Mouse (Mus musculus): ENCODE data around the gene Jph3. TPM values are rescaled to one million over a fixed set of nuclear protein-coding genes. Genes with fewer than 3 reads are reported as not detected.

The Jph3 gene
- polyA plus RNA-seq, 1 experiment from 2014 or later: 44.1 TPM

DNA sequence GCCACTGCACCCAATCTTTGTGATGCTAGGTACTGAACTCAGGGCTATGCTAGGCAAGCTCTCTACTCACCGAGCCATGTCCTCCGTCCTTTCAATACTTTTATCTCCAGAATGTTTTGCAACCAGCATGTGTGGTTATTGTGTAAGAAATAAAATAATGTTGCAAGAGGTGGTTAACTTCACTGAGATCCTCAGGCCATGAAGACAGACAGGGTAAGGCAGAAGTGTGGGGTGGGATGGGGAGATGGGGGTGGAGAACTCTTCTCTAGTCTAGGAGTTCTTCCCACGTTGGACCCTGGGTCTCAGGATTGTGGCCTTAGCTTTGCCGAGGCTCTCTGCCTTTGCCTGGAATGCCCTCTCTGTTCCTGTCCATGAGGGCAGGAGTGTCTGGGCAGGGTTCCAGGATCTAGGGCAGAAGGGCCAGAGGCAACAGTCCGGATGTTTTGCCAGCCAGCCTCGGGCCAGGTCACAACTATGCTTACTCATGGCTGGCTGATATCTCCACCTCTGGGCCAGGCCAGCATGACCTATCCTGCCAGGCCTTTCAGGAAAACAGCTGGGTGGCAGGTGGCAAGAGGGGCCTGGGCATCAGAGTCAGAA is 33.7 kb upstream of the Jph3 start:
- Histone ChIP-seq H3K4me3 (ENCODE audit: low read depth, low read length) (no peak overlapping the region), H3K36me3 (ENCODE audit: control insufficient read depth, insufficient read depth, low read length) (no peaks in the 10 kb centered on the region), H3K27ac (ENCODE audit: low read depth, low read length) (no peak overlapping the region), H3K27me3 (replicated peaks; ENCODE audit: control insufficient read depth, insufficient read depth, low read length) (no peaks in the 10 kb centered on the region), H3K4me1 (ENCODE audit: control insufficient read depth, insufficient read depth, low read length) (peaks cover 9% of the 10 kb centered on the region), H3K9ac (ENCODE audit: low read length) (no peak overlapping the region), H3K9me3 (replicated peaks; ENCODE audit: control insufficient read depth, low read length) (no peaks in the 10 kb centered on the region), H3K4me2 (ENCODE audit: low read length) (no peak overlapping the region)
- DNase-seq (ENCODE audit: low spot score) (no peak), ATAC-seq (no peak)
- 90% methylated on average over 6 of the region's 6 CpGs for WGBS

DNA sequence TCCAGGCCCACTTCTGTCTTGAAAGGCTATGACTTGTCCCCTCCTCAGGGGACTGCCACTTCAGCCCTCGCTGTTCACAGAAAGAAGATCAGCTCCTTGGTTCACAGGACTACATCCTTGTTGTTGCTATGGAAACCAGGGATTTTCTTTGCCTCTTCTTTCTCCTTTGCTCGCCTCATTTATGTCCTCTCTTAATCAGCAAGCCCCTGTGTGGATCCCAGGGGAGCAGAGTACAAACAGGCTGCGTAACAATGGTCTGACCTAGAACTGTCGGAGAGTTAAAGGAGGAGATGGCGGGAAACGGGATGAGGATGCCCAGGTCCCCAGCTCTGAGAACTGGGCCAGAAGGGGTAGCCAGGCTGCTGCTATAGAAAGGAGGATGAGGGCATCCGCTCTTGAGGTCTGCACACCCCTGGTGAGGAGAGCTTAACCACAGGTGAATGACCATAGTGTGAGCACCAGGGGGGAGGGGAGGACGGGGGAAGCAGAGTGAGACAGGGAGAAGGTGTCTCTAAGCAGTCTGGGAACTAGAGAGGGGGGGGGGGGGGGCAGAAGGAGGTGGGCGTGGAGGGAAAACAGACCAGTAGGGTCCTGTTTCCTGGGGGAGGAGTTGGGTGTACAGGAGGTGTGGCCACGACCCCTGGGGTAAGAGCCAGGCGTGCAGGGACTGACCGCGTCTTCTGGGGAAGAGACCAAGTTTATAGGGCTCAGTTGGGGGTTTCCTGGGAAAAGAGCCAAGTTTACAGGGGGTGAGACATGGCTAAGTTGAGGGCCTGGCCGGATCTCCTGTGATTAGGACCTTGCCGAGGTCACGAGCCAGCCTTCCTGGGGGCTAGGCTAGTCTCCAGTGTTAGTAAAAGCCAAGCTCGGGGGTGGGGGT is 31.4 kb upstream of the Jph3 start:
- Histone ChIP-seq H3K4me3 (ENCODE audit: low read depth, low read length) (no peak overlapping the region; the same call in 1 of the 2 replicates), H3K4me2 (ENCODE audit: low read length) (peak overlapping the region; percentile 36), H3K9me3 (replicated peaks; ENCODE audit: control insufficient read depth, low read length) (no peaks in the 10 kb centered on the region), H3K9ac (ENCODE audit: low read length) (0 out of 2 replicates have a peak overlapping the region, but pooled peaks have one; percentile 21), H3K27ac (ENCODE audit: low read depth, low read length) (peak overlapping the region; percentile 60), H3K4me1 (ENCODE audit: control insufficient read depth, insufficient read depth, low read length) (peaks cover 9% of the 10 kb centered on the region), H3K27me3 (replicated peaks; ENCODE audit: control insufficient read depth, insufficient read depth, low read length) (no peaks in the 10 kb centered on the region), H3K36me3 (ENCODE audit: control insufficient read depth, insufficient read depth, low read length) (no peaks in the 10 kb centered on the region)
- DNase-seq (ENCODE audit: low spot score): peak; percentile 70
- WGBS: 2% methylated on average over 16 of the region's 17 CpGs
- peak; percentile 48 for ATAC-seq

DNA sequence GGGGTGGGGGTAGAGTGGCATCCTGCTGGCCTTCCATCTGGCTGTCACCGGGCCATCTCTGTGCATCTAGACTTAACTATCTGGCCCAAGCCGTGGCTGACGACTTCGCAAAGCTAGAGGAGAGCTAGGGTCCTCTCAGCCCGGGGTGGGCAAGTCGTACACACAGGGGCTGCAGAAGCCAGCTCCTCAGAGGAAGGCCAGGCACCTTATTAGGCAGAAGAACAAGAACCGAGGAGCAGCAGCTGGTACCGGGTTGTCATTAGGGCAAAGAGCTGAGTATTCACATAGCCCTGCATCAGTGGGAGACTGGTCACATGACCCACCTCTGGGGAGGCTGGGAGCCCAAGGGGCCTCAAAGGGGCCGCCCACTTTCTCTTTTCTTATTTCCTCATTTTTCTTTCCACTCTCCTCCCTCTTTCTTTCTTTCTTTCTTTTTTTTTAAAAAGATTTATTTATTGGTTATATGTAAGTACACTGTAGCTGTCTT is 30.8 kb upstream of the Jph3 start:
- no peaks in the 10 kb centered on the region for H3K27me3 ChIP-seq (replicated peaks; ENCODE audit: control insufficient read depth, insufficient read depth, low read length)
- H3K4me2 ChIP-seq (ENCODE audit: low read length): peak overlapping the region; percentile 36
- peak; percentile 43 for ATAC-seq
- WGBS: 5% methylated on average over 9 of the region's 9 CpGs
- H3K4me3 ChIP-seq (ENCODE audit: low read depth, low read length): no peak overlapping the region; the same call in 1 of the 2 replicates
- H3K9me3 ChIP-seq (replicated peaks; ENCODE audit: control insufficient read depth, low read length): no peaks in the 10 kb centered on the region
- no peak overlapping the region for H3K9ac ChIP-seq (ENCODE audit: low read length)
- no peak for DNase-seq (ENCODE audit: low spot score)
- H3K27ac ChIP-seq (ENCODE audit: low read depth, low read length): peak overlapping the region; percentile 58
- peaks cover 9% of the 10 kb centered on the region for H3K4me1 ChIP-seq (ENCODE audit: control insufficient read depth, insufficient read depth, low read length)
- no peaks in the 10 kb centered on the region for H3K36me3 ChIP-seq (ENCODE audit: control insufficient read depth, insufficient read depth, low read length)

DNA sequence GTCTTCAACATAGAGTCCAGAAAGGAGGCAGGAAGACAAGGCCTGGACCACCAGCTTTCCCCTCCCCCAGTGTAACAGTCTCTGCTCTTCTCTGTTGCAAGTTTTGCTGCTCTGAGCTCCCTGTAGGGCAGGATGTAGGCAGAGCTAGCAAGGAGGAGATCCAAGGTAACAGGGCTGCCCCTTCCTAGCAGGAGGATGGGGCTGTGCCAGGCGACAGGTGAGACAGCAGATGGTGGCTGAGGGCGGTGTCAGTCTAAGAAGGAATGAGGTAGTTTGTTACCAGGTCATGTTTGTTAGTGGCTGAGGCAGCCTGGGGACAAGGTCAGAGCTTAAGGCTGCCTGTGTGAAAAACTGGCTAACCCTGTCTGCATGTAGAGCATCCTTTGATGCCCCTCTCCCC is 29.5 kb upstream of the Jph3 start:
- no peak for ATAC-seq
- Histone ChIP-seq H3K9ac (ENCODE audit: low read length) (no peak overlapping the region), H3K4me3 (ENCODE audit: low read depth, low read length) (no peak overlapping the region), H3K4me1 (ENCODE audit: control insufficient read depth, insufficient read depth, low read length) (peaks cover 9% of the 10 kb centered on the region), H3K9me3 (replicated peaks; ENCODE audit: control insufficient read depth, low read length) (no peaks in the 10 kb centered on the region), H3K27ac (ENCODE audit: low read depth, low read length) (no peak overlapping the region), H3K27me3 (replicated peaks; ENCODE audit: control insufficient read depth, insufficient read depth, low read length) (no peaks in the 10 kb centered on the region), H3K36me3 (ENCODE audit: control insufficient read depth, insufficient read depth, low read length) (no peaks in the 10 kb centered on the region), H3K4me2 (ENCODE audit: low read length) (no peak overlapping the region)
- DNase-seq (ENCODE audit: low spot score): no peak
- 96% methylated on average over 2 of the region's 2 CpGs for WGBS

DNA sequence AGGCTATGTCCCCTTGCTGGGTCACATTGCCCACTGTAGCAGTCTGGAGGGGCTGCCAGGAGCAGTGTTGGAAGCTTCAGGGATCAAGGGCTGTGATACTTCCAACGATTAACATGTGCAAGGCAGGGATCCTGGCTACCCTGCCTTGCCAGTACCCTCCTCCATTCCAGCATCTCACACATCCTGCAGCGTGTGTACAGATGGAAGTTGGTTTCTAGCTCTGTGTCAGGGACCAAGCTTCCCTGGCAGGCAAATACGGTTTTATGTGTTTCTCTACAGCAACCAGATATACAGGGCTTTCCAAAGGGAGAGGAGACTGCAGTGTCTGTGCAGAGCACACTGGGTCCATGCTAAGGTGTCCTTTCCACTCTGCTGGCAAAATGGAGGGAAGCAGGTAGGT is 24.2 kb upstream of the Jph3 start:
- Histone ChIP-seq H3K36me3 (ENCODE audit: control insufficient read depth, insufficient read depth, low read length) (no peaks in the 10 kb centered on the region), H3K27ac (ENCODE audit: low read depth, low read length) (peak overlapping the region; percentile 3; the same call in 1 of the 2 replicates), H3K9ac (ENCODE audit: low read length) (no peak overlapping the region), H3K27me3 (replicated peaks; ENCODE audit: control insufficient read depth, insufficient read depth, low read length) (no peaks in the 10 kb centered on the region), H3K4me1 (ENCODE audit: control insufficient read depth, insufficient read depth, low read length) (no peaks in the 10 kb centered on the region), H3K4me2 (ENCODE audit: low read length) (no peak overlapping the region), H3K4me3 (ENCODE audit: low read depth, low read length) (no peak overlapping the region), H3K9me3 (replicated peaks; ENCODE audit: control insufficient read depth, low read length) (no peaks in the 10 kb centered on the region)
- DNase-seq (ENCODE audit: low spot score) (peak; percentile 39), ATAC-seq (no peak; the same call in 1 of the 2 replicates)
- 76% methylated on average over 3 of the region's 3 CpGs for WGBS

DNA sequence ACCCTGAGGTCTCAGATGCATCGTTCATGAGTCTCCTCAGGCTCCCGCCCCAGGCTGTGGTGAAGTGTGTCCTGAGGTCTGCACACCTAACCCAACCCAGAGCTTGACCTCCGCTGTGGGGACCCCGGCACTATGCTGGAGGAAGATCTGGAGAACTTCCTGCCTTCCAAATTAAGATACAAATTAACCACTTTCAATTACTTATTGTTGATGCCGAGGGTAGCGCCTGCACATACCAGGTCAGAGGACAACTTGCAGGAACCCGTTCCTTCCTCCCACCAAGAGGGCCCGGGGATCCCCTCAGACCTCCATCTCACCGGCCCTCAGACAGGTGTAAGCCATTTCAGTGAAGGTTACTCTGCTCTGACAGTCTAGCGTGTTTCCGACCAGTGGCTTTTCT is 22.5 kb upstream of the Jph3 start:
- no peak overlapping the region for H3K9ac ChIP-seq (ENCODE audit: low read length)
- no peak overlapping the region for H3K4me2 ChIP-seq (ENCODE audit: low read length)
- H3K9me3 ChIP-seq (replicated peaks; ENCODE audit: control insufficient read depth, low read length): no peaks in the 10 kb centered on the region
- no peak for ATAC-seq
- H3K27me3 ChIP-seq (replicated peaks; ENCODE audit: control insufficient read depth, insufficient read depth, low read length): no peaks in the 10 kb centered on the region
- no peaks in the 10 kb centered on the region for H3K36me3 ChIP-seq (ENCODE audit: control insufficient read depth, insufficient read depth, low read length)
- no peak for DNase-seq (ENCODE audit: low spot score)
- no peaks in the 10 kb centered on the region for H3K4me1 ChIP-seq (ENCODE audit: control insufficient read depth, insufficient read depth, low read length)
- no peak overlapping the region for H3K27ac ChIP-seq (ENCODE audit: low read depth, low read length)
- no peak overlapping the region for H3K4me3 ChIP-seq (ENCODE audit: low read depth, low read length)
- 88% methylated on average over 11 of the region's 11 CpGs for WGBS

DNA sequence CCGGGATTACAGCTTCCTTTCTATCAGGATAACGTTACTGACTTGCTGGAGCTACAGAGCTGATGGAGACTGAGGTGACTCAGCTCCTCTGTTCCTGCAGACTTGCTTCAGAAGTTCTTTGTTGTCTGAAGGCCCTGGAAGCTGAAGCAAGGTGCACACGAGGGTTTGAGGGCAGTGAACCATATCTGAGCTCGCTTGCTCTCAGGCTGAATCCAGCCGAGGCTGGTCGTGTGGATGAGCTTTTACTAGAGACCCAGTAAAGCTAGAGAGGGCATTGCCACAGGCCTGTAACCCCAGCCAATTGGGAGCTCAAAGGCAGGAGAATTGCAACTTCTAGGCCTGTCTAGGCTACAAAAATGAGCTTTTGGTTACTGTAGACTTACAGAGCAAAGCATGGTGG is 21.0 kb upstream of the Jph3 start:
- Histone ChIP-seq H3K27me3 (replicated peaks; ENCODE audit: control insufficient read depth, insufficient read depth, low read length) (no peaks in the 10 kb centered on the region), H3K4me1 (ENCODE audit: control insufficient read depth, insufficient read depth, low read length) (no peaks in the 10 kb centered on the region), H3K9me3 (replicated peaks; ENCODE audit: control insufficient read depth, low read length) (no peaks in the 10 kb centered on the region), H3K9ac (ENCODE audit: low read length) (no peak overlapping the region), H3K36me3 (ENCODE audit: control insufficient read depth, insufficient read depth, low read length) (no peaks in the 10 kb centered on the region), H3K4me2 (ENCODE audit: low read length) (no peak overlapping the region), H3K27ac (ENCODE audit: low read depth, low read length) (no peak overlapping the region), H3K4me3 (ENCODE audit: low read depth, low read length) (no peak overlapping the region)
- WGBS: 40% methylated on average over 6 of the region's 6 CpGs
- ATAC-seq: no peak
- no peak for DNase-seq (ENCODE audit: low spot score)

DNA sequence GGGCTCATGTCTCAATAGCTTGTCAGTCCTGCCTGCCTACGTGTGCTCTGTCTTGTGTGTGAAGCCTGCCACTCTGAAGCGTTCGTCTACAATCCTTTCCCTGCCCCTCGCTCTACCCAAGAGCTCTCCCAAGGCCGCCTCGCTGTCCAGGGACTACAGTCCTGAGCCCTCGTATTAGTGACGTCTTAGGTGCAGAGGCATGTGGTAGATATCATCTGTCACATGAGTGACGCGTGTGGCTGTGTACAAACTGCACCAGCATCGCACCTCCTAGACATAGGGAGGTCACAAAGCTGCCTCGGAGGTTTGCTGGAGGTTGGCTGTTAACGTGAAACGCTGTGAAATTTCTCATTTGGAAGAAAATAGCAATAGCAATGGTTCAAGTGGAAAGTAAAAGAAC is 11.9 kb upstream of the Jph3 start:
- H3K4me1 ChIP-seq (ENCODE audit: control insufficient read depth, insufficient read depth, low read length): peaks cover 3% of the 10 kb centered on the region; the same call in 1 of the 2 replicates
- H3K4me3 ChIP-seq (ENCODE audit: low read depth, low read length): no peak overlapping the region
- no peaks in the 10 kb centered on the region for H3K27me3 ChIP-seq (replicated peaks; ENCODE audit: control insufficient read depth, insufficient read depth, low read length)
- H3K36me3 ChIP-seq (ENCODE audit: control insufficient read depth, insufficient read depth, low read length): no peaks in the 10 kb centered on the region
- DNase-seq (ENCODE audit: low spot score): no peak
- no peaks in the 10 kb centered on the region for H3K9me3 ChIP-seq (replicated peaks; ENCODE audit: control insufficient read depth, low read length)
- peak overlapping the region; percentile 43; the same call in 1 of the 2 replicates for H3K9ac ChIP-seq (ENCODE audit: low read length)
- H3K4me2 ChIP-seq (ENCODE audit: low read length): peak overlapping the region; percentile 42
- peak; percentile 47 for ATAC-seq
- H3K27ac ChIP-seq (ENCODE audit: low read depth, low read length): no peak overlapping the region
- 53% methylated on average over 14 of the region's 14 CpGs for WGBS

Measured in forebrain, embryonic 14.5 days (tissue).